Mouse (Mus musculus) brain, embryonic 14.5 days (tissue): ENCODE measurements at regions not wholly inside any gene's neighbourhood (a gene's known extent, or its start where the extent isn't known, plus 50 kb on each side); places are given as distances from the start of the nearest gene placed in this dataset.

ENCODE experiments used
- CTCF ChIP-seq: fragments of 200-500 bp; IDR thresholded peaks from 2 replicates; pipeline ENCODE4 v1.5.1; 2012; ENCODE audit warnings: inconsistent platforms, mild to moderate bottlenecking, moderate library complexity, borderline replicate concordance; ENCODE audit not compliant: insufficient read depth, insufficient read length; ENCODE audit errors: extremely low read depth
- POLR2A ChIP-seq: fragments of 200-500 bp; IDR thresholded peaks from 2 replicates; pipeline ENCODE4 v1.6.1; 2012; ENCODE audit warnings: mild to moderate bottlenecking, inconsistent platforms, borderline replicate concordance; ENCODE audit not compliant: poor library complexity, insufficient read depth, insufficient read length, severe bottlenecking; ENCODE audit errors: extremely low read depth

- TF ChIP-seq POLR2A: no peak
- TF ChIP-seq CTCF: no peak
Observed at GRCm38 (mm10) chr10:117492391-117492990, 112.7 kb upstream of the Cpsf6 start.
